Mouse (Mus musculus) heart, embryonic 13.5 days (tissue): Measurements from ENCODE around the gene Ak4. TPM values are rescaled to one million over a fixed set of nuclear protein-coding genes. Genes with fewer than 3 reads are reported as not detected.

Experiments used
- polyA plus RNA-seq: library from polyadenylated mRNA; unstranded; fragments of >200 nt; fragmentation: Nextera tagmentation; extraction: Ambion mirVana; gene quantifications from 2 replicates; pipeline ENCODE4 v1.2.1, GENCODE M21; 2015

Gene Ak4
- polyA plus RNA-seq, 1 experiment from 2014 or later, result 18.9 TPM

Other genes with a start within 250 kb of the Ak4 start
- gene Jak1, start 154.0 kb upstream of the Ak4 start, polyA plus RNA-seq, result 51.5 and 53.6 TPM in 2 replicates
- 0.16 and 0.39 TPM in 2 replicates for gene Dnajc6, start 77.4 kb downstream of the Ak4 start, polyA plus RNA-seq
- 71.0 and 80.2 TPM in 2 replicates for gene Leprot, start 228.4 kb downstream of the Ak4 start, polyA plus RNA-seq